Mouse (Mus musculus) midbrain, embryonic 14.5 days (tissue): Measurements from ENCODE around the gene Kcnq2. TPM values are rescaled to one million over a fixed set of nuclear protein-coding genes. Genes with fewer than 3 reads are reported as not detected.

Source experiments
- ATAC-seq: fragments of 200-750 bp; cut with Nextera tagmentation; 2 replicates; pipeline ENCODE4 v1.8.0; 2017; ENCODE audit warnings: moderate number of reproducible peaks, moderate library complexity; ENCODE audit not compliant: low FRiP score, low TSS enrichment
- DNase-seq: peaks from one replicate; pipeline ENCODE4 v3.0.0-alpha.2; 2015
- H3K27ac ChIP-seq: fragments of 300-500 bp; sonication (generic); replicated peaks from 2 replicates; pipeline ENCODE4 v1.5.1; 2014; ENCODE audit warnings: mild to moderate bottlenecking, low read depth, low read length, moderate library complexity
- H3K27me3 ChIP-seq: fragments of 300-500 bp; sonication (generic); 2 replicates; pipeline ENCODE4 v1.6.1; 2014; ENCODE audit warnings: low read length, control low read depth, mixed read lengths; ENCODE audit not compliant: control insufficient read depth, insufficient read depth
- H3K36me3 ChIP-seq: fragments of 300-500 bp; sonication (generic); 2 replicates; pipeline ENCODE4 v1.6.1; 2014; ENCODE audit warnings: low read length, control low read depth; ENCODE audit not compliant: control insufficient read depth, insufficient read depth
- H3K4me1 ChIP-seq: fragments of 300-500 bp; sonication (generic); 2 replicates; pipeline ENCODE4 v1.6.1; 2014; ENCODE audit warnings: mild to moderate bottlenecking, antibody characterized with exemption, low read length, control low read depth; ENCODE audit not compliant: control insufficient read depth, insufficient read depth
- H3K4me2 ChIP-seq: fragments of 300-500 bp; sonication (generic); 2 replicates; pipeline ENCODE4 v1.6.1; 2014; ENCODE audit warnings: mild to moderate bottlenecking, low read length, moderate library complexity
- H3K4me3 ChIP-seq: fragments of 300-500 bp; sonication (generic); replicated peaks from 2 replicates; pipeline ENCODE4 v1.5.1; 2014; ENCODE audit warnings: low read depth, low read length
- H3K9ac ChIP-seq: fragments of 300-500 bp; sonication (generic); replicated peaks from 2 replicates; pipeline ENCODE4 v1.6.1; 2014; ENCODE audit warnings: mild to moderate bottlenecking, low read length, moderate library complexity
- H3K9me3 ChIP-seq: fragments of 300-500 bp; sonication (generic); 2 replicates; pipeline ENCODE4 v1.6.1; 2016; ENCODE audit warnings: low read length, control low read depth, mixed read lengths; ENCODE audit not compliant: control insufficient read depth
- WGBS: fragments of 180-500 bp; shearing (Covaris S2); extraction: QIAGEN DNeasy Blood & Tissue Kit; methylation state at CpG from one replicate; pipeline ENCODE4 v1.1.7; 2014; 5-methylcytosine and 5-hydroxymethylcytosine counted together
- polyA plus RNA-seq: library from polyadenylated mRNA; unstranded; fragments of >200 nt; fragmentation: Nextera tagmentation; extraction: Ambion mirVana; gene quantifications from 2 replicates; pipeline ENCODE4 v1.2.1, GENCODE M21; 2014

Gene Kcnq2
- polyA plus RNA-seq, 1 experiment from 2014 or later: 52.4 TPM

DNA sequence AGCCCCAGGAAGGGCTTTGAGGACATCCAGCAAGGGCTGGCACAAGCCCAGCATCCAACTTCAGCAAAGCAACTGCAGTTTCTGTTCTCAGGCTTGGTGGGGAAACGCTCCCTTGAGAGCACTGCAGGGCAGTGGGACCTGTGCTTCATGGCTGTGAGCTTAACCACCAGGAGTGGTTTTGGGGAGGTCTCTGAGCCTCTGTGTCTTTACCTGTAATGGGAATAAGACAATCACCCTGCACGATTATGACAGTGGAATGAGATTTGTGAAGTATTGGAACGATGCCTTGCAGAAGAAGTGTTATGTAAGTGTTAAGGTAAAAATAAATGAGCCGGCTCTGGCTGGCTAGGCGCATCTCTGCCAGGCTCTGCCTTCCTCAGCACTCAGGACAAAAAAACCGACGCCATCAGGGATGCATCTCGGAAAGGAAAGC, 7.6 kb upstream of the Kcnq2 start:
- Histone ChIP-seq H3K27me3 (peaks cover 5% of the 10 kb centered on the region; the same call in 1 of the 2 replicates), H3K4me1 (peaks cover 3% of the 10 kb centered on the region; the same call in 1 of the 2 replicates), H3K27ac (no peak overlapping the region), H3K9me3 (no peaks in the 10 kb centered on the region), H3K36me3 (0 out of 2 replicates have a peak, but pooled peaks cover 8% of the 10 kb centered on the region), H3K4me2 (no peak overlapping the region), H3K9ac (no peak overlapping the region), H3K4me3 (no peak overlapping the region)
- DNase-seq: no peak
- ATAC-seq: no peak
- WGBS: 69% methylated on average over 8 of the region's 8 CpGs

DNA sequence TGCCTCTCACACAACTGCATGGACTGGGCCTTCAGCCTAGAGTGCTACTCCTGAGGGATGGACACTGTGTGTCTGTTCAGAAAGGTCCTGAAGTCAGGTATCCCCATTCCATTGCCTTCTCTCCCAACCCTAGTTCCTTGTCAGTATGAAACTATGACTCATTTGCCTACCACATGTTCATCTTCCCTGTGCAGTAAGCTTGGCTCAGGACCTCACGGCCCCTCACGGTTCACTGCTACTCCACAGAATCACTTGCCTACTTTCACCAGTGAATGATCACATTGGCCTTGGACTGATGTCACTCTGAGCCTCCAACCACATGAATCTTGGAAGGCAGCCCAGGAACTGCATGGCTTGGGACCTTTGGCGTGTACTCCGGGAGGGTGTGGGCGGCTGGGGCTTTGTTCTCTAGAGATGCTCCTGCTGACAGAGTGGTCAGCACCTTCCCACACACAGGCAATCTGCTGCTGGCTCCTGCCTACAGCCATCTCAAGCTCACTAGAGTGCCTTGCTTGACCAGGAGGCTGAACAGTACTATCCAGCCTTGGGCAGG, 4.6 kb upstream of the Kcnq2 start:
- no peak for ATAC-seq

DNA sequence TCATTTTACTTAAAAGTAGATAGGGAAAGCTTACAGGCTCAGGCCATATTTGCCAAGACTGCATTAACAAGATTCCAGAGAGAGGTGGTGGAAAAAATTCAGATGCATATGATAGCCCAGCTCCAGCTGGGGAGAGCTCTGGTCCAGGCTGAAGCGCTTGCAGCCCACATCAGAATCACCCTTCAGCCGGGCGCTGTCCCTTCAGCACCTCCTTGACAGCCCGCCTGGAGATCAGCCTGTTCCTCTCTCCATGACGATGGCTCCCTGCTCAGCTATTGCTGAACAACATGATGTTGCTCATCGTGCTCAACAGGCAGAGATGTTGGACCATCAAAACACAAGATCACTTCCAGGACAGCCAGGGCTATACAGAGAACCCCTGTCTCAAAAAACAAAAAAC, 1.8 kb upstream of the Kcnq2 start:
- peak; percentile 50 for DNase-seq
- Histone ChIP-seq H3K9me3 (no peaks in the 10 kb centered on the region), H3K4me3 (no peak overlapping the region), H3K4me1 (peaks cover 14% of the 10 kb centered on the region), H3K4me2 (no peak overlapping the region), H3K27ac (no peak overlapping the region), H3K9ac (no peak overlapping the region), H3K27me3 (peaks cover 13% of the 10 kb centered on the region; the same call in 1 of the 2 replicates), H3K36me3 (no peaks in the 10 kb centered on the region)
- ATAC-seq: no peak
- WGBS: 2% methylated on average over 6 of the region's 6 CpGs

More for the DNA sequence above, 4.6 kb upstream of the Kcnq2 start:
- no peaks in the 10 kb centered on the region for H3K36me3 ChIP-seq
- H3K9ac ChIP-seq: no peak overlapping the region
- no peaks in the 10 kb centered on the region for H3K4me1 ChIP-seq
- peaks cover 13% of the 10 kb centered on the region; the same call in 1 of the 2 replicates for H3K27me3 ChIP-seq
- no peak for DNase-seq
- H3K4me3 ChIP-seq: no peak overlapping the region
- WGBS: 89% methylated on average over 5 of the region's 5 CpGs
- H3K9me3 ChIP-seq: no peaks in the 10 kb centered on the region
- H3K4me2 ChIP-seq: no peak overlapping the region
- H3K27ac ChIP-seq: no peak overlapping the region

DNA sequence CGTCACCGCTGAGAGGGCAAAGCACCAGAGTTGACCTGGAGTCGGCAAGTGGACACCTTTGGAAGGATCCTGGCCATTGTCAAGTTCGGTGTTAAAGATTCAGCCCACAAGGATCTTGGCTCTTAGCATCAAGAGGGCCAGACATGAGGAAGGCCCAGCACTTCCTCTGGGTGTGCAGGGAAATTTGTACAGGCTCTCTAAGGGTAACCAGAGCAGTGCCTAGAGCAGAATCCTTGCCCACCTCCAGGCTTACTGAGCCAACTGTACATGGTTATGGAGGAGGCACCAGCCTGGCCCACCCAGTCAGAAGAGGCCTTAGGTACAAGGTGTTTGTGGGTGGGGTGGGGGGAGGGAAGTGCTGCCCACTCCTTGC, 332 bp upstream of the Kcnq2 start:
- no peak for DNase-seq
- WGBS: 11% methylated on average over 4 of the region's 4 CpGs

DNA sequence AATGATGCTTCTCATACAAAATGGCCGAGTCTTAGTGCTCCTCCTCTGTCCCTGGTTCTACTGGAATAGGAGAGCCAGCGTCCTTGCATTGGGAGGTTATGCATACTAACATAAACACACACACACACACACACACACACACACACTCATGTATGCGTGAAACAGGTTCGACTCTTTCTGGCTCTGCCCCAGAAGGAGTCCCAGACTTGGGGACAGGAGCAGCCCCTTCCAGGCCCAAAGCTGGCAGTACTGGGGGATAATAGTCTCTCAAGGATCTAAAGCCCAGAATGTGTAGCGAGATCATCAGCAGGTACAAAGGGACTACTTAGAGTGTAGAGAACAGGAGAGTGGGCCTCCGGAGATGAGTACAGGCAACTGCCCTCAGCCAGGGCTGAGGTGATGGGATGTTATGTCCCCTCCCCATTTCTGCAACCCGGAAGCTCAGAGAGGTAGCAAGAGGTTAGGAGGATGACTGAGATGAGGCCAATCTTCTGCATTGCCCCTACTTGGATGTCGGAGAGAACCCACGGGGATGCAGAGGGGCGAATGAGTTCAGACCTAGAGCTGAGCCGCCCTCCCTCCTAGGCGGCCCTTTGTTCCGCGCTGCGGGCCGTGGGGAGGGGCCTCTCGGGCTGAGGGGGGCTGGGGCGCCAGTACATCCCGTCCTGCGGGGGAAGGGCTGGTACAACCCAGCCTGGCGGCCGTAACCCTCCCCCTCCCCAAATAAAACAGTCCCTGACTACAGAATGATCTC, 1.1 kb downstream of the Kcnq2 start:
- peak overlapping the region; percentile 64 for H3K4me2 ChIP-seq
- peak overlapping the region; percentile 75 for H3K4me3 ChIP-seq
- peaks cover 13% of the 10 kb centered on the region; the same call in 1 of the 2 replicates for H3K27me3 ChIP-seq
- H3K9me3 ChIP-seq: no peaks in the 10 kb centered on the region
- ATAC-seq (peak; percentile 88), DNase-seq (peak; percentile 82)
- H3K4me1 ChIP-seq: peaks cover 32% of the 10 kb centered on the region
- WGBS: 6% methylated on average over 22 of the region's 22 CpGs
- H3K9ac ChIP-seq: peak overlapping the region; percentile 91
- H3K36me3 ChIP-seq: no peaks in the 10 kb centered on the region
- H3K27ac ChIP-seq: peak overlapping the region; percentile 96

More for the DNA sequence above, 332 bp upstream of the Kcnq2 start:
- ATAC-seq: no peak
- Histone ChIP-seq H3K9me3 (no peaks in the 10 kb centered on the region), H3K4me3 (peak overlapping the region; percentile 75), H3K36me3 (no peaks in the 10 kb centered on the region), H3K9ac (peak overlapping the region; percentile 91), H3K4me1 (peaks cover 25% of the 10 kb centered on the region), H3K27me3 (peaks cover 13% of the 10 kb centered on the region; the same call in 1 of the 2 replicates), H3K27ac (peak overlapping the region; percentile 96), H3K4me2 (peak overlapping the region; percentile 64)

DNA sequence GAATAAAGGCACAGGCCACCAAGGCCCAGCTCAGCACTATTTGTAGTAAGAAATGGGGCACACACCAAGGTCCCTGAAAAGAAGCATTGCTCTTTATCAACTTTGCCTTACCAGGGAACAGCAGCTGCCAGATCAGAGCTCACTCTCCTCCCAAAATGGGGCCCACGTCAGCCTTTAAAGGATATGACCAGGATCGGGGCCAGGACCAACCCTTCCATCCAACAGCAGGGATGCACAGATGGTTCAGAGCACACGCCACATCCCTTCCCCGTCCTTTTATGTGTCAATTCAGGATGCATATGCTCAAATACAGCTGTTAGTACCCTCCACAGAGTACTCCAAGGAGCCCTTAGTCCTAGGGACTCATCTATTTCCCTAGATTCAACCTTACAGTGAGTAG, 4.9 kb downstream of the Kcnq2 start:
- H3K4me1 ChIP-seq: peaks cover 36% of the 10 kb centered on the region
- DNase-seq (no peak), ATAC-seq (no peak)
- H3K36me3 ChIP-seq: no peaks in the 10 kb centered on the region
- H3K27me3 ChIP-seq: peaks cover 4% of the 10 kb centered on the region; the same call in 1 of the 2 replicates
- H3K9me3 ChIP-seq: no peaks in the 10 kb centered on the region
- WGBS: 81% methylated on average over 4 of the region's 4 CpGs
- no peak overlapping the region for H3K27ac ChIP-seq
- H3K4me3 ChIP-seq: no peak overlapping the region
- H3K4me2 ChIP-seq: no peak overlapping the region
- no peak overlapping the region for H3K9ac ChIP-seq

DNA sequence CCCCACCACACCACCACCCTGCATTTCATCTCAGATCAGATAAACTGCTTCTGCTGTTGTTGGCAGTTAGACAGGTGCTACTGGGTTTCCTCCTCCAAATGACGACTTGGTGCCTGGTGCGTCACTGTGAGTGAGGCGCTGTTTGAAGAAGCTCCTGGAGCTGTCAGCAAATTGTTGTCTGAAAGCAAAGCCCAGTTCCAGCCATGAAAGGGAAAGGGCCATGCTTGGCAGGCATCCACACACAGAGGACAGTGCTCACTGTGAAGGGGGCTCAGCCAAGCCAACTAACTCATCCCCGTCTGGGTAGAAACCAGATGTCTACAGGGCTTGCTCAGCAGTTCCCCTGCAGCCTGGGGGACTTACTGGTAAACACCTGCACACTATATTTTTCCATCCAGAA, 6.1 kb downstream of the Kcnq2 start:
- 84% methylated on average over 4 of the region's 4 CpGs for WGBS
- Histone ChIP-seq H3K36me3 (no peaks in the 10 kb centered on the region), H3K27me3 (no peaks in the 10 kb centered on the region), H3K9ac (no peak overlapping the region), H3K4me3 (no peak overlapping the region), H3K4me2 (no peak overlapping the region), H3K4me1 (peaks cover 36% of the 10 kb centered on the region), H3K9me3 (no peaks in the 10 kb centered on the region), H3K27ac (no peak overlapping the region)
- no peak for ATAC-seq
- DNase-seq: no peak

DNA sequence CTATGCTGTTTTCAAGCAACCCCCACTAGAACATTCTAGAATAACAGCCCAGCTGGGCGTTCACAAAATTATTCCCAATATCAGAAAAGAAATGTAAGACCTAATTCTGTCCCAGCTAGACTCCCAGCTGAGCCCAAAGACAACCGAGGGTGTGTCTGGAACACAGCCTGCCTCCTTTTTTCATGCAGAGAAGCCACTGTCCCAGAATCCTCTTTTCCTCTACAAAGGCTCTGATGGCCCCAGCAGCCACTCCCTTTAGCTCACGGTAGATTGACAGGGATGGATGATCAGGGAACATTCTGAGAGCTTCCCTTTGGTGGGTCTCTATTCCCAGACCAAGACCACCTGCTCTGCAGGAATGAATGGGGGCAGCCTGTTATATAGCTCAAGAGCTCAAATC, 7.3 kb downstream of the Kcnq2 start:
- Histone ChIP-seq H3K36me3 (no peaks in the 10 kb centered on the region), H3K9me3 (no peaks in the 10 kb centered on the region), H3K4me1 (peaks cover 31% of the 10 kb centered on the region), H3K4me3 (no peak overlapping the region), H3K9ac (no peak overlapping the region), H3K27me3 (no peaks in the 10 kb centered on the region), H3K4me2 (no peak overlapping the region), H3K27ac (no peak overlapping the region)
- WGBS: 41% methylated on average over 3 of the region's 3 CpGs
- ATAC-seq (no peak), DNase-seq (no peak)
